In the genomic region with DNA sequence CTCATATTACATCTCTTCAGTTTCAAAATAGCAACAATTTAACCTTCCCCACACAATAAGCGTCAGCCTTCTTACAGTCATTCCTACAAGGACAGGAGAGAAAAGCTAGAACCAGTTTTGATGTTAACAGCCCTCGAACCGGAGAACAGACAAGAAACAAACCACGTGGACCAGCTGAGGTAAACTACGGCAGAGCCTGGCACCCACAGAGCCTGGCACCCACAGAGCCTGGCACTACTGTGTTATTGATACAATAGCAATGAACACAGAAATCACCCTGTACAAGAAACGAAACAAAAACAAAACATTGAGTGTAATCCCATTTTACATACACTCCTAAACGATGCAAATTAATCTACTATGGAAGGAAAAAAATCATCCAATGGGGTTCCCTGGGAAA, we compare ENCODE assay signal across 32 mouse cellular contexts.
"Had no signal": no experiment of that assay in that cellular context is flagged by ENCODE, and none has a peak within 500 bp of the region (broad histone marks: within the 10 kb centered on the region; RNA-seq: fewer than 3 reads in every experiment).

No protein-coding gene starts in this region.

- H3K4me2 ChIP-seq: heart, embryonic 11.5 days; heart, embryonic 12.5 days; heart, embryonic 13.5 days; heart, embryonic 15.5 days; hindbrain, embryonic 12.5 days; hindbrain, embryonic 13.5 days; hindbrain, embryonic 14.5 days; hindbrain, embryonic 15.5 days; intestine, embryonic 15.5 days; kidney, embryonic 15.5 days had no signal

- DNase-seq: heart, adult 2 months; heart, postnatal 10 days; heart, postnatal 14 days; kidney, adult 11 months; kidney, adult 18-20 months; kidney, adult 2 months; kidney, adult 8-10 months; kidney, adult 9 months; kidney, postnatal 10 days; kidney, postnatal 14 days; kidney, postnatal 25 days; kidney, postnatal 36 days; kidney, postnatal 4 days; layer of hippocampus, adult 9-11 months; layer of hippocampus, postnatal 36 days had no signal

- H3K27me3 ChIP-seq: heart, embryonic 12.5 days; heart, embryonic 13.5 days; heart, embryonic 15.5 days; hindbrain, embryonic 12.5 days; hindbrain, embryonic 13.5 days; hindbrain, embryonic 15.5 days; intestine, embryonic 15.5 days; kidney, embryonic 15.5 days had no signal

- ATAC-seq: hindbrain, embryonic 16.5 days; hindbrain, postnatal 0 days; intestine, embryonic 15.5 days; intestine, embryonic 16.5 days; intestine, postnatal 0 days had no signal

- H3K36me3 ChIP-seq: heart, embryonic 15.5 days; hindbrain, embryonic 12.5 days; hindbrain, embryonic 13.5 days; hindbrain, embryonic 15.5 days; intestine, embryonic 15.5 days; kidney, embryonic 15.5 days had no signal

- H3K27ac ChIP-seq: heart, adult 2 months; heart, embryonic 13.5 days; heart, embryonic 15.5 days; hindbrain, embryonic 10.5 days; hindbrain, embryonic 12.5 days; hindbrain, embryonic 13.5 days; hindbrain, embryonic 14.5 days; hindbrain, embryonic 15.5 days; hindbrain, postnatal 0 days; intestine, embryonic 15.5 days; kidney, embryonic 15.5 days; kidney, postnatal 0 days; layer of hippocampus, adult 2 months had no signal

- H3K4me3 ChIP-seq: heart, adult 2 months; heart, embryonic 12.5 days; heart, embryonic 13.5 days; heart, embryonic 15.5 days; hindbrain, embryonic 10.5 days; hindbrain, embryonic 12.5 days; hindbrain, embryonic 13.5 days; hindbrain, embryonic 15.5 days; intestine, embryonic 15.5 days; kidney, embryonic 15.5 days; layer of hippocampus, adult 2 months had no signal

- H3K9me3 ChIP-seq: heart, embryonic 13.5 days; heart, embryonic 15.5 days; hindbrain, embryonic 10.5 days; hindbrain, embryonic 12.5 days; hindbrain, embryonic 13.5 days; hindbrain, embryonic 15.5 days; intestine, embryonic 15.5 days; kidney, embryonic 15.5 days had no signal

- H3K4me1 ChIP-seq: hindbrain, embryonic 12.5 days; hindbrain, embryonic 13.5 days; hindbrain, embryonic 15.5 days; intestine, embryonic 15.5 days had no signal

- H3K9ac ChIP-seq: heart, embryonic 12.5 days; heart, embryonic 13.5 days; heart, embryonic 15.5 days; hindbrain, embryonic 12.5 days; hindbrain, embryonic 13.5 days; hindbrain, embryonic 14.5 days; hindbrain, embryonic 15.5 days; intestine, embryonic 15.5 days; kidney, embryonic 15.5 days had no signal
